Mouse (Mus musculus) urinary bladder, postnatal 25 days (tissue): ENCODE results near the gene Olfr1451.
"Not testable (repeated sequence)": the region's sequence is repeated elsewhere in the genome, so short reads cannot be mapped to it uniquely, and the experiment has no call there.

Experiments used
- DNase-seq: peaks from one replicate; pipeline ENCODE4 v3.0.0; 2022; ENCODE audit warnings: low spot score

Gene Olfr1451

GRCm38 (mm10) chr19:12994714-12995113, at the start of gene Olfr1451:
Gene Olfr1451 (plus strand): TSS chr19:12995014.
- DNase-seq = no peak

- DNase-seq = no peak
Observed at GRCm38 (mm10) chr19:12949958-12950357, 44.9 kb upstream of the Olfr1451 start, which contains the start of gene Olfr1450. Gene Olfr1450 (plus strand): TSS chr19:12950258.

GRCm38 (mm10) chr19:12970082-12970481, 24.7 kb upstream of the Olfr1451 start:
- not testable (repeated sequence) for DNase-seq

GRCm38 (mm10) chr19:12992316-12992715, 2.5 kb upstream of the Olfr1451 start:
- not testable (repeated sequence) for DNase-seq

- DNase-seq = no peak
Observed at GRCm38 (mm10) chr19:13028227-13028626, 33.4 kb downstream of the Olfr1451 start, which contains the start of gene Olfr1453. Gene Olfr1453 (minus strand): TSS chr19:13028327.
